Mouse (Mus musculus) liver, embryonic 14.5 days (tissue): ENCODE data around the gene Igfbp2.

ENCODE experiments used
- CTCF ChIP-seq: IDR thresholded peaks from 2 replicates; pipeline ENCODE4 v1.5.1; 2016; ENCODE audit warnings: antibody characterized with exemption, low read depth, control low read depth
- EP300 ChIP-seq: IDR thresholded peaks from 2 replicates; pipeline ENCODE4 v1.6.1; 2016; ENCODE audit warnings: antibody characterized with exemption, low read depth

- TF ChIP-seq CTCF, result no peak
- no peak for TF ChIP-seq EP300
These were observed 43.0 kb downstream of the Igfbp2 start for GRCm38 (mm10) chr1:72867346-72867745.
